Mouse (Mus musculus): ENCODE results near the gene Ganab. TPM values are rescaled to one million over a fixed set of nuclear protein-coding genes. Genes with fewer than 3 reads are reported as not detected.

Gene Ganab
- polyA plus RNA-seq, 1 experiment = 2.5 TPM

DNA sequence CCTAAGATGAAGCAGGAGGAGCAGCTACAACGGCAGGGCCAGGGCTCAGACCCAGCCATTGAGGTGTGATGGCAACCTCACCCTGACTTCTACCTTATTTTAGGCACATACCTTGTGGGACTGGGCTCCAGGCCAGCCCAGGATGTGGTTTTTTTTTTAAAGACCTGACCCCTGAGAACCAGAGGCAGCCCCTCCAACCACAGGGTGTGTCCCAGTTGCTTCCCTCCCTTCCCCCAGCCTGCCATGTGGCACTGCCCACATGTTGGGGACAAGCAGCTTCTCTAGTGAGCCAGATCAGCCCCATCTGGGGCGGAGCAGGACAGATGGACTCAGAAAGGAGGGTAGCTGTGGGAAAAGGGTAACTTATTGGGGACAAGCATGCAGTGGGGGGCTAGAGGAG is 28.9 kb downstream of the Ganab start:
- Histone ChIP-seq H3K9me3 (ENCODE audit: control insufficient read depth, low read length) (no peaks in the 10 kb centered on the region), H3K36me3 (ENCODE audit: control insufficient read depth) (peaks cover 69% of the 10 kb centered on the region), H3K4me1 (ENCODE audit: control insufficient read depth) (peaks cover 84% of the 10 kb centered on the region), H3K27me3 (ENCODE audit: control insufficient read depth) (no peaks in the 10 kb centered on the region), H3K4me3 (replicated peaks) (no peak overlapping the region)
- TF ChIP-seq TAL1 (IDR thresholded peaks at IDR 0.05; ENCODE audit: low read length) (no peak), GATA1 (IDR thresholded peaks at IDR 0.05; ENCODE audit: low read length) (no peak)

DNA sequence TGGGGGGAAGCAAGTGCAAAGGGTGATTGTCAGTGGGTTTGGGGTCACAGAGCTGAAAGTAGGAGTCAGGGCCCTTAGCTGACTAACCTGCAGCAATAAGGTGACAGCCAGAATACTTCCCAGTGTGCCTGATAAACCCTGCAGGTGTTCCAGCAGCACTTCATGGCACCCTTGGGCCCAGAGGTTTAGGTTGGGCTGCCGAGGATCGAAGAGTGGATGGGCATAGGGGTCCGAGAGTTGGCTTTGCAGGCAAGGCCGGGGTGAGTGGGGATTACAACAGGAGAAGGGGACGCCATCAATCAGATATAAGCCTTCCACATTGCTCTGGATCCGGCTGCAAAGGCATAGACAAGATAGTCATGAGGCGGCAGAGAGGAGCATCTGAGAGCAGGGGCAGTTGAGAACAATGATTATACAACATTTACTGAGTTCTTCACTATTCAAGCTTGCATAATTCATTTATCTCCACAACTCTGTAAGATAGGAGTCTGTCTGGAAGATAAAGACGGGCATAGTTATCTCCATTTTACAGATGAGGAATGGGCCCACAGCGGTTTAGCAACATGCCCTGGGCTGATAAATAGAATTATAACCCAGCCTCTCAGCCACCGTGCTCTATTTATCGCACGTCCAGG is 30.1 kb downstream of the Ganab start:
- no peak overlapping the region for H3K4me3 ChIP-seq (replicated peaks)
- TF ChIP-seq TAL1 (IDR thresholded peaks at IDR 0.05; ENCODE audit: low read length) (no peak), GATA1 (IDR thresholded peaks at IDR 0.05; ENCODE audit: low read length) (no peak)
- peaks cover 64% of the 10 kb centered on the region for H3K36me3 ChIP-seq (ENCODE audit: control insufficient read depth)
- no peaks in the 10 kb centered on the region for H3K9me3 ChIP-seq (ENCODE audit: control insufficient read depth, low read length)
- peaks cover 76% of the 10 kb centered on the region for H3K4me1 ChIP-seq (ENCODE audit: control insufficient read depth)
- no peaks in the 10 kb centered on the region for H3K27me3 ChIP-seq (ENCODE audit: control insufficient read depth)

DNA sequence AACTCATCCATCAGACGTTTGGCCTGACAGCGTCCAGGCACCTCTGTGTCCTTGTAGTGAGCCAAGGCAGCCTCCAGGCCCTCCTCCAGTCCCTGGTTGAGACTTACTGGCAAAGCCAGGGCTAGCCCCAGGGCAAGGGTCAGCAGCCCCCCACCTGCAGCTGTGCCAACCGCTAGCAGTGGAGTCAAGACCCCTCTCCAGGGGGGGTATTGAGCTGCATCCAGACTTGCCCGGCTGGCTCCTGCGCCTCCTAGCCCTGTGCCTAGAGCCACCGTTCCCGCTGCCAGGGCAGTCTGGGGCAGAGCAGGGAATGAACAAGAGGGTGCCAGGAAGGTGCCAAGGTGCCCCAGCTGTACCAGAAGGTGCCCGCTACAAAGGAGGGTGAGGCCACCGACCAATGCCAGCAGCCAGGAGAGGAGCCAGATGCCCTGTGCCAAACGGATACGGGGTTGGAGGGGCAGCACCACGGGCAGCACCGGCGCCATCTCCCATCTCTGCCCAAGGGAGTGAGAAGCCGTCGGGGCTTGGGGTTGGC is 30.9 kb downstream of the Ganab start:
- Histone ChIP-seq H3K4me1 (ENCODE audit: control insufficient read depth) (peaks cover 70% of the 10 kb centered on the region), H3K9me3 (ENCODE audit: control insufficient read depth, low read length) (no peaks in the 10 kb centered on the region), H3K4me3 (replicated peaks) (peak overlapping the region; percentile 84), H3K27me3 (ENCODE audit: control insufficient read depth) (no peaks in the 10 kb centered on the region), H3K36me3 (ENCODE audit: control insufficient read depth) (peaks cover 64% of the 10 kb centered on the region)
- no peak for TF ChIP-seq GATA1 (IDR thresholded peaks at IDR 0.05; ENCODE audit: low read length)
- no peak for TF ChIP-seq TAL1 (IDR thresholded peaks at IDR 0.05; ENCODE audit: low read length)

DNA sequence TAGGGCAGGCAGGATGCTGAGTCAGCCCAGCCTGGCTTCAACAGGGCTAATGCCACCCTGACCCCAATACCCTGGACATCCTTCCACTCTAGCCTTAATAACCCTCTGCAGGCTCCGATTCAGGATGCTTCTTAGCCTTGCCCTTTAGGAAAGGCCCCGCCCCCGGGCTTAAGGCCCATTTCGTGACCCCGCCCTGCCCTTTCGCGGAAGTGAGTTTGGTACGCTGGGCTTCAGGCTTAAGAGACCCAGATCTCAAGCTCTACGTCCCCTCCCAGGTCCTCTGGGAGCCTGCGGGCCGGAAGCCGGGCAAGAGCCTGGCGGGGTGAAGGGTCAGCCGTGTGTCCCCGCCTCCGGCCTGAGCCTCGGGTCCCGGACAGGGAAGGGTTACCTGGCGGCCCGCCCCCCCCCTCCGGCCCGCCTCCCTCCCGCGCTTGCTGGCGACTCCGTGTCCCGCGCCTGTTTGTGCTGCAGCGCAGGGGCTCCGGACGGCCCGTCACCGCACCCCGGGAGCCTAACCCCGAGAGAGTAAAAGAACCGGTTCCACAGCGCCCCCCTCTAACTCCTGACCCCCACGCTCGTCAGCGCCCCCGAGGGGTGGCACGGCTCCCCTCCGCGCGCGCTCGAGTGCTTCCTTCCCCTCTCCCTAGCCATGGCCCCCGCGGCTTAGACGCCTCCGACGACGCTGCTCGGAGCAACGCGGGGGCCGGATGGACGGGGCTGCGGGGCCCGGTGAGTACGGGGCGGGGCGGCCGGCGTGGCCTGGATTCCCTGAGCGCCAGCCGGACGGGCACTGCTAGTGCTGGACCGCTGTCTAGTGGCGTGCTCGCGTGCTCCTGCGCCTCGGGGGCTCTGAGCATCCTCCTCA is 31.6 kb downstream of the Ganab start, which contains the start of the genes Rom1 and Eml3:
Gene Rom1, minus strand, starts transcription at position 133 of the 865 bp plus-strand sequence.
Gene Eml3, plus strand, starts transcription at position 329 of the 865 bp plus-strand sequence.
- Histone ChIP-seq H3K9me3 (ENCODE audit: control insufficient read depth, low read length) (no peaks in the 10 kb centered on the region), H3K36me3 (ENCODE audit: control insufficient read depth) (peaks cover 67% of the 10 kb centered on the region), H3K4me3 (replicated peaks) (peak within 1 kb of the TSS; percentile 84), H3K4me1 (ENCODE audit: control insufficient read depth) (peaks cover 68% of the 10 kb centered on the region), H3K27me3 (ENCODE audit: control insufficient read depth) (no peaks in the 10 kb centered on the region)
- TF ChIP-seq GATA1 (IDR thresholded peaks at IDR 0.05; ENCODE audit: low read length) (no peak), TAL1 (IDR thresholded peaks at IDR 0.05; ENCODE audit: low read length) (no peak)

DNA sequence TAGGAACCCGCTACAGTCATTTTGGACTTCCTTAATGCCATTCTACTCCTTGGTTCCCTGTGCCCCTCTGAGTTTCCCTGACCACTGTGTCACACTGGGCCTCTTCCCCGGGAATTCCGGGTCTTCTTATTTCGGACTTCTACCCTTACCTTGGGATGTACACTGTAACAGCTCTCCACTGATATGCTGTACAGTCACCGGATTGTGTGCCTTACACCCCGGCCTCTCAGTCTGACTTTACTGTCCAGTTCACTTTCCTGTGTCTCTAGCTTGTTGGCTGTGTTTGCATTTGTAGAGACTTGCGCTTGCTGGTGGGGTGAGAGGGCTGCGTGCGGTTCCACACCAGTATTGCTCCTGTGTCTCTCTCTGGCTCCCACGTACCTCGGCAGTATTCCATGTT is 32.2 kb downstream of the Ganab start:
- Histone ChIP-seq H3K9me3 (ENCODE audit: control insufficient read depth, low read length) (no peaks in the 10 kb centered on the region), H3K4me3 (replicated peaks) (peak overlapping the region; percentile 84), H3K27me3 (ENCODE audit: control insufficient read depth) (no peaks in the 10 kb centered on the region), H3K36me3 (ENCODE audit: control insufficient read depth) (peaks cover 70% of the 10 kb centered on the region), H3K4me1 (ENCODE audit: control insufficient read depth) (peaks cover 65% of the 10 kb centered on the region)
- TF ChIP-seq GATA1 (IDR thresholded peaks at IDR 0.05; ENCODE audit: low read length) (no peak), TAL1 (IDR thresholded peaks at IDR 0.05; ENCODE audit: low read length) (no peak)

DNA sequence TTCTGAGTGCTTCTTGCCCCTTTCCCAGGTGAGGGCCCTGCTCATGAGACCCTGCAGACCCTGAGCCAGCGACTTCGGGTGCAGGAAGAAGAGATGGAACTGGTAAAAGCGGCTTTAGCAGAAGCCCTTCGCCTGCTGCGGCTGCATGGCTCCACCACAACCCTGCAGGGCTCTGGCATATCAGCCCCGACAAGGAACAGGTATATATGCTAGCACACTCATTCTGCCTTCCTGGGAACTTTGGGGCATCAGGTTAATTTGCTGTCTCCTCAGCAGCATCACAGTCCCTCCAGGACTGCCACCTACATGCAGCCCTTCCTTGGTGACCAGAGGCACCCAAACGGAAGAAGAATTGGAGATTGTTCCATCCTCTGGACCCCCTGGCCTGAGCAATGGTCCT is 32.9 kb downstream of the Ganab start:
- Histone ChIP-seq H3K4me1 (ENCODE audit: control insufficient read depth) (peaks cover 59% of the 10 kb centered on the region), H3K4me3 (replicated peaks) (peak overlapping the region; percentile 84), H3K9me3 (ENCODE audit: control insufficient read depth, low read length) (no peaks in the 10 kb centered on the region), H3K36me3 (ENCODE audit: control insufficient read depth) (peaks cover 70% of the 10 kb centered on the region), H3K27me3 (ENCODE audit: control insufficient read depth) (no peaks in the 10 kb centered on the region)
- TF ChIP-seq GATA1 (IDR thresholded peaks at IDR 0.05; ENCODE audit: low read length) (no peak), TAL1 (IDR thresholded peaks at IDR 0.05; ENCODE audit: low read length) (no peak)

DNA sequence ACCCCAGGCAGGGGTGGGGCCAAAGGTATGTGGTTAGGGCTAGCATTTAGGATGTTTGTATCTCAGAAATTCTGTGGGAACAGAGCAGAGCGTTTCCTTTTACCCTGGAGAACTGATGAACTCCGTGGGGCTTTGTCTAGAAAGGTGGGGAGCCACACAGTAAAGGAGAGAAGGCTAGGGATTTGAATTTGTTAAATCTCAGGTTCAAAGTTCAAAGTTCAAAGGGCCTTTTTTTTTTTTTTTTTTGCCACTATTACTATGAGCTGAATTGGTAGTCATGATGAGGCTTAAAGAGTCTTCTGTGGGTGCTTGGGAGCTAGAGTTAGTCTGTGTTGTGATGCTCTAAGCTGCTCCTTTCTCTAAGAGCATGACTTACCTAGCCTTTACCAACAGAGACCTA is 38.9 kb downstream of the Ganab start:
- no peaks in the 10 kb centered on the region for H3K9me3 ChIP-seq (ENCODE audit: control insufficient read depth, low read length)
- H3K4me3 ChIP-seq (replicated peaks) = no peak overlapping the region
- no peaks in the 10 kb centered on the region for H3K27me3 ChIP-seq (ENCODE audit: control insufficient read depth)
- H3K4me1 ChIP-seq (ENCODE audit: control insufficient read depth) = peaks cover 34% of the 10 kb centered on the region
- peaks cover 77% of the 10 kb centered on the region for H3K36me3 ChIP-seq (ENCODE audit: control insufficient read depth)
- no peak for TF ChIP-seq GATA1 (IDR thresholded peaks at IDR 0.05; ENCODE audit: low read length)
- TF ChIP-seq TAL1 (IDR thresholded peaks at IDR 0.05; ENCODE audit: low read length) = no peak

DNA sequence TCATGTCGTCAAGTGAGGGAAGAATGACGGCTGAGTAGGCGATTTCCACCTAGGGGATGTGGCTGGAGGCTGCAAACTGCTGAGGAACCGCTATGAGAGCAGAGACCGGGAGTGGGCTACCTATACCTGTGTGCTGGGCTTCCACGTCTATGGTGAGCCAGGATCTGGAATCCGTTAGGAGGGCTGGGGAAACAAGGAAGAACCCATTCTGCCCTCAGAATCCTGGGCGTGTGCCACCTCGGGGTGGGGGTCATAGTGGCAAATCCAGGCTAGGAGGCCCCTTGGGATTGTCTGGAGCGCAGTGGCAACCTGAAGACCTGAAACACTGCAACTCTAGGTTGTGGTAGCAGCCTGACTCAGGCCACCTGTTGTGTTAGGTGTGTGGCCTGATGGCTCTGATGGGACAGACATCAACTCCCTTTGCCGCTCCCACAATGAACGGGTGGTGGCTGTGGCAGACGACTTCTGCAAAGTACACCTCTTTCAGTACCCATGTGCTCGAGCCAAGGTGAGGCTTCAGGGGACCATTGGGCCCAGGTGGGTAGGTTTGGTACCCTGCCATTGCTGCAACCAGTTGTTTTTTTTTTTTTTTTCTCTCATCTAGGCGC is 42.8 kb downstream of the Ganab start:
- H3K4me3 ChIP-seq (replicated peaks) = peak overlapping the region; percentile 100

DNA sequence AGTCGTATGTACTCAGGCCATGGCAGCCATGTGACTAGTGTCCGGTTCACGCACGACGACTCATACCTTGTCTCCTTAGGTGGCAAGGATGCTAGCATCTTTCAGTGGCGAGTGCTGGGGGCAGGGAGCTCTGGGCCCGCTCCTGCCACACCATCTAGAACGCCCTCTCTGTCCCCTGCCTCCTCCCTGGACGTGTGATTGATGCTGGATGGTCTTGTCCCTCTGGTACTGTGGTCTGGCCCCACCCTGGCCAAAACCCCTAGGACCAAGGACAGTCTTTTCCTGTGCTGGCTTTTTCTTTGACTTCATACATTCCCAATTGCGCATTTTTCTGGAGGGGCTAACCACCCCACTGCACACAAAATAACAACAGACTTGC is 43.3 kb downstream of the Ganab start:
- Histone ChIP-seq H3K9me3 (ENCODE audit: control insufficient read depth, low read length) (no peaks in the 10 kb centered on the region), H3K4me1 (ENCODE audit: control insufficient read depth) (peaks cover 62% of the 10 kb centered on the region), H3K36me3 (ENCODE audit: control insufficient read depth) (peaks cover 72% of the 10 kb centered on the region), H3K4me3 (replicated peaks) (peak overlapping the region; percentile 100), H3K27me3 (ENCODE audit: control insufficient read depth) (no peaks in the 10 kb centered on the region)
- no peak for TF ChIP-seq TAL1 (IDR thresholded peaks at IDR 0.05; ENCODE audit: low read length)
- no peak for TF ChIP-seq GATA1 (IDR thresholded peaks at IDR 0.05; ENCODE audit: low read length)

More for the DNA sequence above, 42.8 kb downstream of the Ganab start:
- TF ChIP-seq TAL1 (IDR thresholded peaks at IDR 0.05; ENCODE audit: low read length) (no peak), GATA1 (IDR thresholded peaks at IDR 0.05; ENCODE audit: low read length) (no peak)
- Histone ChIP-seq H3K9me3 (ENCODE audit: control insufficient read depth, low read length) (no peaks in the 10 kb centered on the region), H3K27me3 (ENCODE audit: control insufficient read depth) (no peaks in the 10 kb centered on the region), H3K36me3 (ENCODE audit: control insufficient read depth) (peaks cover 72% of the 10 kb centered on the region), H3K4me1 (ENCODE audit: control insufficient read depth) (peaks cover 57% of the 10 kb centered on the region)

All from erythroblast, embryonic 14.5 days (primary cell).